ENCODE assay signal across 10 mouse cellular contexts in genomic region chr16:18586906-18587546, GRCm38 (mm10). TPM values are rescaled to one million over a fixed set of nuclear protein-coding genes. Genes with fewer than 3 reads are reported as not detected.
A peak's percentile ranks its signal among the peaks of the same experiment; 100 is the strongest.
DNase-seq lines count a peak whose midpoint lies in the region; ATAC-seq and TF ChIP-seq lines count a peak whose summit lies in the region.
"Had no signal": no experiment of that assay in that cellular context is flagged by ENCODE, and none has a peak within 500 bp of the region (broad histone marks: within the 10 kb centered on the region; RNA-seq: fewer than 3 reads in every experiment).

No protein-coding gene starts in this region.

- intact Hi-C loops in heart, postnatal 10 days (cut with DNase I) = no loop called here

- no peaks in the 10 kb centered on the region for H3K9me3 ChIP-seq in heart, embryonic 15.5 days (replicated peaks)
- H3K9me3 ChIP-seq in hindbrain, embryonic 14.5 days (ENCODE audit: control insufficient read depth, low read length) = no peaks in the 10 kb centered on the region
- no peaks in the 10 kb centered on the region for H3K9me3 ChIP-seq in midbrain, embryonic 14.5 days (ENCODE audit: control insufficient read depth, low read length)

- H3K9ac ChIP-seq in heart, embryonic 15.5 days = peak overlapping the region; percentile 37
- peak overlapping the region; percentile 40 for H3K9ac ChIP-seq in hindbrain, embryonic 14.5 days
- no peak overlapping the region for H3K9ac ChIP-seq in midbrain, embryonic 14.5 days (replicated peaks; ENCODE audit: low read length)

- H3K36me3 ChIP-seq in heart, embryonic 15.5 days = no peaks in the 10 kb centered on the region
- H3K36me3 ChIP-seq in hindbrain, embryonic 14.5 days (replicated peaks; ENCODE audit: control insufficient read depth, insufficient read depth) = no peaks in the 10 kb centered on the region
- no peaks in the 10 kb centered on the region for H3K36me3 ChIP-seq in midbrain, embryonic 14.5 days (ENCODE audit: control insufficient read depth, insufficient read depth, low read length)

- no peak for DNase-seq in heart, postnatal 10 days
- no peak for DNase-seq in hindbrain, embryonic 14.5 days (ENCODE audit: low spot score)
- DNase-seq in midbrain, embryonic 14.5 days = no peak
- no peak for DNase-seq in thymus, postnatal 36 days
- no peak for DNase-seq in right cerebral cortex, adult 2 months (ENCODE audit: low spot score in 2 of 2)
- no peak for DNase-seq in urinary bladder, postnatal 4 days (ENCODE audit: low spot score in 2 of 2)
- DNase-seq: cerebellum, postnatal 36 days; thymus, postnatal 14 days had no signal

- 2% methylated on average over 40 of the region's 62 CpGs for WGBS in heart, embryonic 15.5 days
- 2% methylated on average over 26 of the region's 62 CpGs for WGBS in hindbrain, embryonic 14.5 days
- 1% methylated on average over 47 of the region's 62 CpGs for whole genome bisulfite sequencing in midbrain, embryonic 14.5 days

- TF ChIP-seq POLR2A in cortical plate, adult 2 months (IDR thresholded peaks at IDR 0.05; ENCODE audit: extremely low read depth, insufficient read depth, low read length) = no peak

- H3K4me2 ChIP-seq in heart, embryonic 15.5 days = peak overlapping the region; percentile 83
- H3K4me2 ChIP-seq in hindbrain, embryonic 14.5 days (replicated peaks) = peak overlapping the region; percentile 53
- peak overlapping the region; percentile 52 for H3K4me2 ChIP-seq in midbrain, embryonic 14.5 days (ENCODE audit: low read length)

- H3K27me3 ChIP-seq in heart, embryonic 15.5 days = peaks cover 100% of the 10 kb centered on the region
- peaks cover 93% of the 10 kb centered on the region for H3K27me3 ChIP-seq in hindbrain, embryonic 14.5 days (ENCODE audit: control insufficient read depth, insufficient read depth, low read length)
- H3K27me3 ChIP-seq in midbrain, embryonic 14.5 days (ENCODE audit: control insufficient read depth, insufficient read depth, low read length) = peaks cover 95% of the 10 kb centered on the region

- no peak for ATAC-seq in heart, embryonic 15.5 days (replicated peaks; ENCODE audit: insufficient number of reproducible peaks, insufficient read depth, low FRiP score, low read depth)
- ATAC-seq in hindbrain, embryonic 14.5 days (ENCODE audit: low FRiP score) = no peak
- no peak for ATAC-seq in midbrain, embryonic 14.5 days (ENCODE audit: low FRiP score, low TSS enrichment)

- H3K4me1 ChIP-seq in heart, embryonic 15.5 days (replicated peaks) = peaks cover 62% of the 10 kb centered on the region
- H3K4me1 ChIP-seq in cortical plate, adult 2 months (ENCODE audit: control insufficient read depth, insufficient read depth, low read length) = no peaks in the 10 kb centered on the region; the same call in 1 of the 2 replicates
- peaks cover 21% of the 10 kb centered on the region for H3K4me1 ChIP-seq in hindbrain, embryonic 14.5 days (replicated peaks; ENCODE audit: control insufficient read depth, insufficient read depth, low read length)
- H3K4me1 ChIP-seq in midbrain, embryonic 14.5 days (ENCODE audit: control insufficient read depth, insufficient read depth, low read length) = peaks cover 17% of the 10 kb centered on the region

- no peak overlapping the region for H3K27ac ChIP-seq in heart, embryonic 15.5 days
- no peak overlapping the region for H3K27ac ChIP-seq in cortical plate, adult 2 months (ENCODE audit: insufficient read depth, low read length)
- no peak overlapping the region for H3K27ac ChIP-seq in hindbrain, embryonic 14.5 days
- no peak overlapping the region for H3K27ac ChIP-seq in midbrain, embryonic 14.5 days (replicated peaks; ENCODE audit: low read depth, low read length)

- TF ChIP-seq CTCF in cortical plate, adult 2 months (IDR thresholded peaks at IDR 0.05; ENCODE audit: extremely low read depth, insufficient read depth, low read length) = no peak

- peak overlapping the region; percentile 53 for H3K4me3 ChIP-seq in heart, embryonic 15.5 days
- peak overlapping the region; percentile 14; the same call in 1 of the 2 replicates for H3K4me3 ChIP-seq in cortical plate, adult 2 months (ENCODE audit: insufficient read depth, low read length)
- peak overlapping the region; percentile 33 for H3K4me3 ChIP-seq in hindbrain, embryonic 14.5 days (replicated peaks; ENCODE audit: low read length)
- H3K4me3 ChIP-seq in midbrain, embryonic 14.5 days (replicated peaks; ENCODE audit: low read depth, low read length) = peak overlapping the region; percentile 28

RNA-seq across cellular contexts. Expression of gene Tbx1, which starts 3.4 kb away (rescaled TPM):
- polyA plus RNA-seq in heart, embryonic 15.5 days (2015; fragmentation: Nextera tagmentation; extraction: Ambion mirVana) = 0.66 and 1.5 TPM in 2 replicates
- total RNA-seq in heart, postnatal 10 days (2021) = 1 to 10 TPM in 1 of 2 experiments, under 1 TPM in 1; 0.57 to 1.1 TPM
- 2.1 and 3.6 TPM in 2 replicates for polyA plus RNA-seq in cortical plate, adult 2 months (2012; rRNA removed)
- 0.94 and 1.2 TPM in 2 replicates for polyA plus RNA-seq in hindbrain, embryonic 14.5 days (2014; fragmentation: Nextera tagmentation; extraction: Ambion mirVana)
- 0.27 and 0.34 TPM in 2 replicates for polyA plus RNA-seq in midbrain, embryonic 14.5 days (2014; fragmentation: Nextera tagmentation; extraction: Ambion mirVana)

RNA-seq across cellular contexts. Expression of gene Gp1bb, which starts 35.2 kb away (rescaled TPM):
- 3.7 and 3.8 TPM in 2 replicates for polyA plus RNA-seq in heart, embryonic 15.5 days (2015; fragmentation: Nextera tagmentation; extraction: Ambion mirVana)
- total RNA-seq in heart, postnatal 10 days (2021) = 1 to 10 TPM in 1 of 2 experiments, under 1 TPM in 1; 0.77 to 1.2 TPM
- polyA plus RNA-seq in cortical plate, adult 2 months (2012; rRNA removed) = 4.5 and 4.6 TPM in 2 replicates
- 13.7 and 16.7 TPM in 2 replicates for polyA plus RNA-seq in hindbrain, embryonic 14.5 days (2014; fragmentation: Nextera tagmentation; extraction: Ambion mirVana)
- polyA plus RNA-seq in midbrain, embryonic 14.5 days (2014; fragmentation: Nextera tagmentation; extraction: Ambion mirVana) = 14.7 and 14.9 TPM in 2 replicates

RNA-seq across cellular contexts. Expression of gene Gm49601, which starts 39.2 kb away (rescaled TPM):
- 0.94 and 1.4 TPM in 2 replicates for polyA plus RNA-seq in heart, embryonic 15.5 days (2015; fragmentation: Nextera tagmentation; extraction: Ambion mirVana)
- total RNA-seq in heart, postnatal 10 days (2021) = 1 to 10 TPM; 2.2 to 4.1 TPM
- polyA plus RNA-seq in cortical plate, adult 2 months (2012; rRNA removed) = 156 and 173 TPM in 2 replicates
- polyA plus RNA-seq in hindbrain, embryonic 14.5 days (2014; fragmentation: Nextera tagmentation; extraction: Ambion mirVana) = 6.9 and 10.1 TPM in 2 replicates
- 9.9 and 15.2 TPM in 2 replicates for polyA plus RNA-seq in midbrain, embryonic 14.5 days (2014; fragmentation: Nextera tagmentation; extraction: Ambion mirVana)

RNA-seq across cellular contexts. Expression of gene Sept5, which starts 42.7 kb away (rescaled TPM):
- polyA plus RNA-seq in heart, embryonic 15.5 days (2015; fragmentation: Nextera tagmentation; extraction: Ambion mirVana) = 8.1 and 14.8 TPM in 2 replicates
- 10 to 100 TPM; 11.3 to 11.6 TPM for total RNA-seq in heart, postnatal 10 days (2021)
- 999 TPM in 2 replicates for polyA plus RNA-seq in cortical plate, adult 2 months (2012; rRNA removed)
- polyA plus RNA-seq in hindbrain, embryonic 14.5 days (2014; fragmentation: Nextera tagmentation; extraction: Ambion mirVana) = 192 and 218 TPM in 2 replicates
- 175 and 200 TPM in 2 replicates for polyA plus RNA-seq in midbrain, embryonic 14.5 days (2014; fragmentation: Nextera tagmentation; extraction: Ambion mirVana)
